Mouse (Mus musculus) kidney, embryonic 16.5 days (tissue): ENCODE data around the gene Gm3259. TPM values are rescaled to one million over a fixed set of nuclear protein-coding genes. Genes with fewer than 3 reads are reported as not detected.
"Not testable (repeated sequence)": the region's sequence is repeated elsewhere in the genome, so short reads cannot be mapped to it uniquely, and the experiment has no call there.

Source experiments
- ATAC-seq: fragments of 200-750 bp; cut with Nextera tagmentation; 2 replicates; pipeline ENCODE4 v1.8.0; 2017; ENCODE audit warnings: moderate TSS enrichment; ENCODE audit not compliant: low FRiP score, low TSS enrichment
- H3K27ac ChIP-seq: fragments of 300-500 bp; sonication (generic); 2 replicates; pipeline ENCODE4 v1.5.1; 2014; ENCODE audit warnings: low read length
- H3K27me3 ChIP-seq: fragments of 300-500 bp; sonication (generic); 2 replicates; pipeline ENCODE4 v1.6.1; 2014; ENCODE audit warnings: low read length, control low read depth, mixed read lengths; ENCODE audit not compliant: insufficient read depth
- H3K36me3 ChIP-seq: fragments of 300-500 bp; sonication (generic); 2 replicates; pipeline ENCODE4 v1.6.1; 2014; ENCODE audit warnings: low read length, control low read depth, mixed read lengths; ENCODE audit not compliant: insufficient read depth
- H3K4me1 ChIP-seq: fragments of 300-500 bp; sonication (generic); 2 replicates; pipeline ENCODE4 v1.6.1; 2014; ENCODE audit warnings: low read length, control low read depth, mixed read lengths; ENCODE audit not compliant: insufficient read depth
- H3K4me2 ChIP-seq: fragments of 300-500 bp; sonication (generic); replicated peaks from 2 replicates; pipeline ENCODE4 v1.6.1; 2014; ENCODE audit warnings: low read depth, low read length
- H3K4me3 ChIP-seq: fragments of 300-500 bp; sonication (generic); 2 replicates; pipeline ENCODE4 v1.5.1; 2014; ENCODE audit warnings: mild to moderate bottlenecking, low read length
- H3K9ac ChIP-seq: fragments of 300-500 bp; sonication (generic); replicated peaks from 2 replicates; pipeline ENCODE4 v1.6.1; 2014; ENCODE audit warnings: low read length
- H3K9me3 ChIP-seq: fragments of 300-500 bp; sonication (generic); 2 replicates; pipeline ENCODE4 v1.6.1; 2016; ENCODE audit warnings: low read length, control low read depth
- WGBS: fragments of 180-500 bp; shearing (Covaris S2); extraction: QIAGEN DNeasy Blood & Tissue Kit; methylation state at CpG from one replicate; pipeline ENCODE4 v1.1.7; 2014; 5-methylcytosine and 5-hydroxymethylcytosine counted together
- polyA plus RNA-seq: library from polyadenylated mRNA; unstranded; fragments of >200 nt; fragmentation: Nextera tagmentation; extraction: Ambion mirVana; gene quantifications from 2 replicates; pipeline ENCODE4 v1.2.1, GENCODE M21; 2015

Gm3259 gene
- polyA plus RNA-seq, result not detected in 2 replicates

GRCm38 (mm10) chr5:95305611-95306010 is at the start of gene Gm3259:
TSS of gene Gm3259 (plus strand) at chr5:95305911.
- H3K36me3 ChIP-seq, H3K4me2 ChIP-seq, H3K9me3 ChIP-seq, H3K9ac ChIP-seq, H3K4me1 ChIP-seq, H3K4me3 ChIP-seq, H3K27ac ChIP-seq, H3K27me3 ChIP-seq, ATAC-seq: not testable (repeated sequence)
- 38% methylated on average over 2 of the region's 2 CpGs for WGBS

GRCm38 (mm10) chr5:95272668-95273067 is 33.0 kb upstream of the Gm3259 start, which contains the start of gene Gm10424:
TSS of gene Gm10424 (minus strand) at chr5:95272768.
- no CpG with 5 or more reads among the region's 1 CpGs for WGBS
- H3K36me3 ChIP-seq, H3K4me2 ChIP-seq: not testable (repeated sequence)

More at GRCm38 (mm10) chr5:95272668-95273067, 33.0 kb upstream of the Gm3259 start, which contains the start of gene Gm10424:
- not testable (repeated sequence) for H3K4me3 ChIP-seq, ATAC-seq, H3K9ac ChIP-seq, H3K9me3 ChIP-seq, H3K27me3 ChIP-seq, H3K4me1 ChIP-seq, H3K27ac ChIP-seq

Other genes starting within 250 kb of the Gm3259 start
- gene Gm7942, start 199.0 kb upstream of the Gm3259 start, polyA plus RNA-seq, result not detected in 2 replicates
- not detected in 2 replicates for gene Gm16513, start 123.3 kb upstream of the Gm3259 start, polyA plus RNA-seq
- gene Gm10424, start 33.1 kb upstream of the Gm3259 start, polyA plus RNA-seq, result not detected in 2 replicates
- not detected in 2 replicates for gene D5Ertd577e, start 150.9 kb downstream of the Gm3259 start, polyA plus RNA-seq
- not detected in 2 replicates for gene Gm3286, start 204.8 kb downstream of the Gm3259 start, polyA plus RNA-seq